Mouse (Mus musculus): ENCODE measurements around the gene Qtrt2.
A peak's percentile ranks its signal among the peaks of the same experiment; 100 is the strongest.

The Qtrt2 gene

DNA sequence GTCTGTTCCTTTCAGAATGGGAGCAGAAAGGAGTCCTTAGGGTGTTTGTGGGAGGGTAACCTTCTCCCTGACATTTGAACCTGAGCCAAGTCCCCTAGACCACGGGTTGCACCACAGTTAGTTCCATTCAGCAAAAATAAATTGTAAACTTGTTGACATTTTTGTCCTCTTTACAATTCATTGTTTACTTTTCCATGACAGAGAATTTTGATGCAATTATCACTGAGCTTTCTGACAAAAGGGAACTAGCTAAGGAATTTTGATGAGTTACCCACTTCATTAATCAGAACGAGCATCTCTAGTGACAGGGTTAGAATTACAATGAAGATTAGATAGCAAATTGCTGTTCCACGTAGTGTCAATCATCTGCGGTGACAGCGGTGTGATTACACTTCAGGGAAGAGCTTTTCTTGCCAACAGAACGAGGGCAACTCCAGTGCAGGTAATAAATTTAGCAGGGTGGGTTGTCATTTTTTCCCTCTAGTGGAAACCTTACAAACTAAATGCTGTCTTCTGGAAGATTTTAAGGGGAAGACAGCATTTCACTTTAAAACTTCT is 1.5 kb downstream of the Qtrt2 start:
- no peak for DNase-seq (ENCODE audit: low spot score)

- no peak for DNase-seq (ENCODE audit: low spot score)
Measured at GRCm38 (mm10) chr16:43922630-43923029, 4.0 kb downstream of the Qtrt2 start.

DNA sequence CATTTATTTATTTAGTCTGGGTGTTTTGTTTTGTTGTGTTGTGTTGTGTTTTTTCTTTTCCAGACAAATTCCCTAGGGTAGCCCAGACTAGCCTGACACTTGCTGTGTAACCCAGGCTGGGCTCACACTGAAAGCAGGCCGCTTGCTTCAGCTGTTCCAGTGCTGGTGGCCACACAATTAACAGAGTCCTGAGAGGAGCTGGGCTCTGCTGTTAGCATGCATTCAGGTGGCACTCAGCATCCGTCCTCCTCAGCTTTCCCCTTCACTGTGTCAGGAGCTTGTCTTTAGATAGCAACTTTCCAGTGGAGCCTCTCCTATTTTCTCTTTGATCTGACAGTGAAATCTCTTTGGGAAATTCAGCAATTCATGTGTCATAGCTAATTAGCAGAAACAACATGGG is 4.6 kb downstream of the Qtrt2 start:
- no peak for DNase-seq (ENCODE audit: low spot score)

GRCm38 (mm10) chr16:43918867-43919266 is 7.7 kb downstream of the Qtrt2 start:
- DNase-seq (ENCODE audit: low spot score) = no peak

DNA sequence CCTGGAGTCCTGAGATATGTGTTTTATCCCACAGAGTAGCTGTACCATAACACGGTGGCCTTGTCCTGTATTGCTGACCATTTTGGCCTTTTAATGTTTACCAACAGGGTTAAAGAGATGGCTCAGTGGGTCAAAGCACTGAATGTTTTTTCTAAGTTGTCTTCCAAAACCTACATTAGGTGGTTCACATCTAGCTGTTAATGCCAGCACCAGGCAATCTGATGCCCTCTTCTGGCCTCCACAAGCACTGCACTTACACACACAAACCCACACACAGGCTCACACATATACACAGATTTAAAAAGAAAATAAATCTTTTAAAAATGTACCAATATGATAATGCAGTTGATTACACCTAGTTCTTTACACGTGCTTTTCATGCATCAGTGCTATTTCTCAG is 17.7 kb downstream of the Qtrt2 start:
- DNase-seq (ENCODE audit: low spot score) = no peak

GRCm38 (mm10) chr16:43900571-43900970 is 26.0 kb downstream of the Qtrt2 start:
- DNase-seq (ENCODE audit: low spot score) = no peak

GRCm38 (mm10) chr16:43900138-43900537 is 26.5 kb downstream of the Qtrt2 start:
- DNase-seq (ENCODE audit: low spot score) = no peak

GRCm38 (mm10) chr16:43894501-43894900 is 32.1 kb downstream of the Qtrt2 start:
- no peak for DNase-seq (ENCODE audit: low spot score)

DNA sequence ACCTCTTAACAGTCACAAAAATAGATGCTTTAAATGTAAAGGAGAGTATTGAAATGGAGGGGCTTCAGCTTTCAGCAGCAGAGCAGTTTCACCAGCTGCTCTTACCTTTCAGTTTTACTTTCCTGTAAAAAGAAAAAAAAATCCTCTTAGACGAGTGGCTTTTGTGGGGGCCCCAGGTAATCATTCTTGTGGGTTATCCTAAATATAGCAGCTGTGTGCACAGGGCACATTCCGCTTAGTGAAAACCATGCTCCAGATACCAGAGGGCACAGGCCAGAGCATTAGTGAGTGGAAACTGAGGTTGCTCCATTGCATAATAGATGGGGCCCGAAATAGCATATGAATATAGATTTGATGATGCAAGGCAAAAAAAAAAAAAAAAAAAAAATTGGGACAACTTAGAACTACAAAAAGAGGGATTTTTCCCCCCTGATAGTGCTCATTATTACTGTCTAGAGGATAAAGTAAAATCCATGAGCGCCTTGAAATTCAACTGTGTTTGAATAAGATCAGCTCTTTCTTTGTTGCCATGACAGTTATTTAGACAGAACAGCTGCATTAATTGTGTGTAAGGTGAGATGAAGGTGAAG is 35.8 kb downstream of the Qtrt2 start:
- no peak for DNase-seq (ENCODE audit: low spot score)

- DNase-seq (ENCODE audit: low spot score) = peak; percentile 81
Measured at GRCm38 (mm10) chr16:43890005-43890336, 36.6 kb downstream of the Qtrt2 start.

DNA sequence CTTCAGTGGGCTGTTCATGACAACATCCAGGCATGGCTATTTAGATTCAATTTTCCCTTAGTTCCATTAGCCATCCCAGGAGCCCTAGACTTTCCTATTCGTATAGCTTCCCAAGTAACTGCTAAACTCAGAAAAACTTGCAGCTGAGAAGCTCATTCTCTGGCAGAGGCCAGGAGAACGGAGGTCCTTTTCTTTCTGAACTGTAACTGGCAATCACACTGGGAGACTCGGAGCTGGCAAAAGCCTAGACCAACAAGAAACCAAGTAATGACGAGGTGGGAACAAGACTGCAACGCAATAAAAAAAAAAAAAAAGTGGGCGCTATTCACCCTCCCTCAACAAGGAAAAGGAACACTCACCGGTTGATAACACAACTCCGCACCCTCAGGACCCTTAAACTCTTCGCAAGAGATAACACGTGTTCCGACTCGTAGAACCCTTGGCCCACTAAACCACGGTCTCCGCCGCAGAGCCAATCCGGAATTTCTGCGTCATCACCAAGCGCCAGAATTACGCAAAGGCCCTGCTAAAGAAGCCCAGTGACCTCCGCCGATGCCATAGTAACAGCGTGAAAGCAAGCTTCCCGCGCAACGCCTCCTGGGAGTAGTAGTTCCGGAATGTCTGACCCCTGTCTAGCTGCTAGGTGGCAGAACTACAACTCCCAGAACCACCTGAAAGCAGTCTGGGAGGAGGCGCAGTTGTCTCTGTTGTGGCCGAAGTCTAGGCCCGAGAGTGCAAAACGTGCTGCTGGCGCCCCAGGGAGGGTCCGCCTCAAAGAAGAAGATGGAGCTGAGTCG is 37.2 kb downstream of the Qtrt2 start, which contains the start of gene Ccdc191:
TSS of gene Ccdc191 (plus strand) at position 593 of the 797 bp plus-strand sequence.
- DNase-seq (ENCODE audit: low spot score) = peak; percentile 98

- no peak for DNase-seq (ENCODE audit: low spot score)
Measured at GRCm38 (mm10) chr16:43882329-43882728, 44.3 kb downstream of the Qtrt2 start.

- DNase-seq (ENCODE audit: low spot score) = no peak
Measured at GRCm38 (mm10) chr16:43881636-43882035, 45.0 kb downstream of the Qtrt2 start.

DNA sequence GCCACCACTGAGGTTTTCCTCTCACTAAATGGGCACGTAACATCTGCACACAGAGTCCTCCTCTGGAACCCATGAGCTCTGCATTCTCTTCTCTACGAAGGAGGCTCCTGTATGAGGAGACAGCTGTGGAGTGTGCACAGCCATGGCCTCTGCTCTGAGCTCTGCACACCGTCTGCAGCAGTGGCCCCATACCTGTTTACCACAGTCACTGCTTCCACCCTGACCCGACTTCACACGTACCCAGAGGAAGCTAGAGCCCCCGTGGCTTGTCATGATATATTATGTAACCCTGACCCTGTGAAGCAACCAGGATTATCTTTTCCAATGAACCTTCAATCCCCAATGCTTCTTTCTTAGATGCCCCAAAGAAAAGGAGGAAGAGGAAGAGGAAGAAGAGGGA is 46.8 kb downstream of the Qtrt2 start:
- DNase-seq (ENCODE audit: low spot score) = no peak

- DNase-seq (ENCODE audit: low spot score) = no peak
Measured at GRCm38 (mm10) chr16:43871419-43871818, 55.2 kb downstream of the Qtrt2 start.

GRCm38 (mm10) chr16:43869805-43870204 is 56.8 kb downstream of the Qtrt2 start:
- no peak for DNase-seq (ENCODE audit: low spot score)

GRCm38 (mm10) chr16:43860624-43861023 is 66.0 kb downstream of the Qtrt2 start:
- DNase-seq (ENCODE audit: low spot score) = no peak

DNA sequence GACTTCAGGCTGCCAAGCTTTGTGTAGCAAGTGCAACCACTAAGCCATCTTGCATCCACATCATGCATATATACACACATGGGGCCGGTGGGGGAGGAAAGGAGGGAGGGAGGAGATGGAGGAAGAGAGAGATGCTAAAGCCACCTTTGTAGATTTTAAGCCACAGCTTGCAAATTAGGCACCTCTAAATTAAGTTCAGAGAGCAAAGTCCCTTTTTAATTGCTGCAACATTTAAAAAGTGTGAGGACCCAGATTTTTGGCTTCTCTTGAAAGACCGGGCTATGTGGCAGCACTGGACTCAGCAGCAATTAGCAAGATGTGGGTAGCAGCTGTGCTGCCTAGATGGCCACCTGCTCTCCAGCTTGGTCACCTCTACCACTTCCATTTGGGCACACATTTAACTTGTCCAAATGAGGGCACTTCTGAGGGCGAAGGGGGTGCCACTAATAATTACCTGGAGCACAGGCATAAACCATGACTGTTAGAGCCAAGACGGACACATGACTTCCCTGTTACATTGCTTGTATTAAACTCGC is 67.6 kb downstream of the Qtrt2 start:
- no peak for DNase-seq (ENCODE audit: low spot score)

- no peak for DNase-seq (ENCODE audit: low spot score)
Measured at GRCm38 (mm10) chr16:43849839-43850238, 76.8 kb downstream of the Qtrt2 start.

DNA sequence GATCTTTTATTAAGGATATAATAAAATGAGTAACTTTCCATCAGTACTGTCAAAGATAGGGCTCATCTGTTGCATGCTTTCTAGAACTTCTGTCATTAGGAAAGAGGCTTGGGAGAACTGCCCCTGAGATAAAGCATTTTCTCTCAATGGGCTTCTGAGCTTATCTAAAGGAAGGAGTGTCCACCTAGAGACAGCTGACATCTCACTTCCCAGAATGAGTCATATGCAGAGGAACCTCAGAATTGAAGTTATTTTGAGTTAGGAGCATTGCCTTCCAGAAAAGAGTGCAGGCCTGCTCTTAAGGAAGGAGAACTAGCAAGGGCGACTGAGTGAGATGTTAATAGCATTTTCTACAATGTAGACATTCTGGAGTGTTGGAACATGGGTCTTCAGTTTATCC is 85.4 kb downstream of the Qtrt2 start:
- DNase-seq (ENCODE audit: low spot score) = no peak

GRCm38 (mm10) chr16:43831957-43832356 is 94.7 kb downstream of the Qtrt2 start:
- DNase-seq (ENCODE audit: low spot score) = no peak

- no peak for DNase-seq (ENCODE audit: low spot score)
Measured at GRCm38 (mm10) chr16:43827492-43827891, 99.1 kb downstream of the Qtrt2 start.

DNA sequence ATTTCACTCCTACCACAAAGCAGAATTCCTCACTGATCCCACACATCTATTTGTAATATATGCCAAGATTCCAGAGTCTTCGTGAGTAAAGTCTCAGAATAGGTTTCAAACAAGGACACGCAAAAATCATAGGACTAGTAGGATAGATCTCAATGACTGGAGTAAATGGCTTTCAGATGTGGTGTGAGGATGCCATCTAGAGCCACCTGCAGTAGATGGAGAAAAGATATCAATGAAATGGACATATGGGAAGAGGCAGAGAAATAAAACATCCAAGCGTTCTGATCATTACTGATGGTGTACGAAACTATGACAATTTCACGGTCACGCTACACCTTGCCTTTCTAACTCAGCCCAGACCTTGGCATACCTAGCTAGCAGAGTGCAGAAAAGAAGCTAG is 108.2 kb downstream of the Qtrt2 start:
- no peak for DNase-seq (ENCODE audit: low spot score)

Measured in testis, postnatal 10 days (tissue).